Mouse (Mus musculus) monocyte, adult 2 months (primary cell): Measurements from ENCODE around the gene Olfr211.
"Not testable (repeated sequence)": the region's sequence is repeated elsewhere in the genome, so short reads cannot be mapped to it uniquely, and the experiment has no call there.

Experiments
- DNase-seq, 2 experiments: peaks; one replicate each; pipeline ENCODE4 v3.0.0; 2022; ENCODE audit warnings: low spot score in 2 of 2, low read depth in 1 of 2

The Olfr211 gene

DNA sequence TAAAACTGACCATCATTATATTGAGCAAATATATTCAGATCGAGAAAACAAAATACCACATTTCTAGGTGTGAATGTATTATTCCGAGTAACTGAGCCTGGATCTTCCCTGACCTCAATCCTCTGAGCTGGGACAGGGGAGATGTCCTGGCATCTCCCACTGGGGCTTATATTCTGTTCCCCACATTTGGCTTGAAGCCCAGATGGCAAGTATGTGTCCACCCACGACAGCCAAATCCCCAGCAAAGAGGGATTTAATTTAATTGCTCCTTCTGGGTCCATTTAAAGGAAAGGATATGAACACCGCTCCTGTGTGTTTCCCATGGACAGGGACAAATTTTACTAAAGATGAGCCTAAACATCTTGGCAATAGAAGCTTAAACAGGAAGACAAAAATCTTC lies at the start of gene Olfr211:
Gene Olfr211, plus strand, starts transcription at position 301 of the 400 bp plus-strand sequence.
- DNase-seq, result no peak

DNA sequence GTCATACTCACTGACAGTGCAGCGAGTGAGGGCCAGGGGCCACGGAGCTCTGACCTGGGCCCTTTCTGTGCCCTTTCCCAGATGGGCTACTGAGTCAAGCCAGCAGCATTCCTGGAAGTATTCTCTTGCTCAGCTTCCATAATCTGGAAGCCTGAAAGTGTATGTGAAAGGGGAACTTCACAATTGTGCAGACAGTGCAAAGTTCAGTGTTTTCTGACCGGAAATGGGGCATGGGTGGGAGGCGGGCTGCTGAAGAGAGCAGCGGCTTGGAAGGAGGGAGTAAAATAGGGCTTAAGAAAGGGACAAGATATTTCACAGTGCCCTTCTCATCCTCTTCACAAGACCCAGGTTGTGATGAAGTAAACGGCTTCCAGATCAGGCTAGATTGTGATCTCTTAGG lies 49.4 kb upstream of the Olfr211 start:
- DNase-seq, result no peak

DNA sequence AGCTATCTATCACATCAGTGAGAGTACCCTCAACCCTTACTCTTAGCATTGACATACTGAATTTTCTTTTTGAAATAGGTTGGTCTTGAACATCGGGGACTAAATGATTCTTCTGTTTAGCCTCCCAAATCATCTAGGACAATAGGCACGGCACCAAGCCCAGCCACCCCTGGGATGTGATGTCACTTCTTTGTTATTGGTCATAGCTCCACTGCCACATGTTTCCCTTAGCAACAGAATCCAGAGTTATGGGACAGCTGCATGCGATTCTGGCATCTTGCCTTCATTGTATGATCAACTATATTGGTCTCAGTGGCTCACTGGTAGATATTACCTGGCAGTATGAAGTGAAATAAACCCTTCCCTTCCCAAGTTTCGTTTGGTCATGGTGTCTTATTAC lies 48.4 kb upstream of the Olfr211 start:
- no peak for DNase-seq

DNA sequence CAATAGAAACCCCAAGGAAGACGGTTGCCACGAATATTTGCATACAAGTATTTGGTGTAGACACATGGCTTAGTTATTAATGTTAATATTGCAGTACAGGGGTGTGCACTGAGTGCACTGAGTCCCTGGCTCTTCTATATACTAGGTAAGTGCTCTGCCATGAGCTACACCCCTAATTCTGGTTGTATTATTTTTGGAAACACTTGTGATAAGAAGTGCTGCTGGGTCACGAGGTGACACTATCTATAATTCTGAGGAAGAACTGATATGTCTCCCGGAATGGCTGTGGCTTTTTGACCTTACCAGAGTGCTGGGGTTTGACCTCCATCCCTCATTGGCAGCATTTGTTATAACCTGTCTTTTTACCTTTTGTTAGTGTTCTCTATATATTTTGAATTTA lies 48.0 kb upstream of the Olfr211 start:
- no peak for DNase-seq

DNA sequence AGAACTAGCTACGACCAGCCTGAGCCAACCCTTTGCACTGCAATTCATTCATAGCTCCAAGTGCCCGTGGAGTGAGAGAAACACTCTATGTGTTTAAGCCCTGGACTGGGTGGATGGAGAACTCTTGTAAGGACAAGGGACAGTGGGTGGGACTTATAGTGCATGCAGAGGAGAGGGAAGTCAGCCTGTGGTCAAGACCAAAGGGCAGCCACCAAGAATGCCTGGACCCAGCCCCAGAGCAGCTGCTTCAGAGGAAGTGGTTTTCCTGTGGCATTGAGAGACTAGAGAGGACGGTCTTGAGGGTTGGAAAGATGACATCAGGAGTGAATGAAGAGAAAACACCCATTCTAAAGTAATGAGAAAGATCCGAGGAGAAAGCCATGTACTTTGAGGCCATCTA lies 33.1 kb upstream of the Olfr211 start:
- DNase-seq, result peak; percentile 55 to 64

DNA sequence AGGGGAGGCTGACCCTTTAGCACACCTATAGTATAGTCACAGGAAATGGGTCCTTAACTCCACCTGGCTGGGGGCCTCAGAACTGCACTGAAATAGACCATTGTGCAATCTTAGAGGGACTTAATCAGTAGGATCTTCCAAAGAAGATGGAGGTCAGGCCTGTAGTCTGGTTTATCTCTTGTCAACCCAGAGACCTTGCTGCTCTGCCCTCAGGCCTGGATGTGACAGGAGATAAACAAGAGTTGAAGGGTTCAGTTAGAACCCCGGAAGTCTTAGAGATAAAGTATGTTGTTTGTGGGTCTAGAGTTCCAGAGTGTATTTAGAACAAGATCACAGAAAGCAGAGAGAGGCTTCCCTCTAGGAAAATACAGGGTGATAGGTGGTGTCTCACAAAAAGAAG lies 32.4 kb upstream of the Olfr211 start:
- no peak for DNase-seq

DNA sequence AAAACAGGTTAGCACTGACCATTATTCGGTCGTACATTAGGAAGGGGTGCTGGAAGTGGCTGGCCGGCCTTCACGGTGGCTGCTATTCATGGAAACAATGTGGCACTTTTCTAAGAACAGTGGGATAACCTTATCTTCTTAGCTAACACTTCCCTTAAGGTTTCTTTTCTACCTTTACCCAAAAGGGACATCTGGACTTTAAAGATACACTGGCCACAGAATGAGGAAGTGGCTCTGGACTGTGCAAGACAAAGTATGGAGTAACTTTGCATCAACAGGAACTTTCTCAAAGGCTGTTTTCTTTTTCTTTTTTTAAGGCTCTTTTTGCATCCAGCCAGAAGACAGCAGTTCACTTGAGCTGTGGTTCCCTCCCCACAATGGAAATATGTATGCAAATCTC lies 30.2 kb upstream of the Olfr211 start:
- no peak for DNase-seq

DNA sequence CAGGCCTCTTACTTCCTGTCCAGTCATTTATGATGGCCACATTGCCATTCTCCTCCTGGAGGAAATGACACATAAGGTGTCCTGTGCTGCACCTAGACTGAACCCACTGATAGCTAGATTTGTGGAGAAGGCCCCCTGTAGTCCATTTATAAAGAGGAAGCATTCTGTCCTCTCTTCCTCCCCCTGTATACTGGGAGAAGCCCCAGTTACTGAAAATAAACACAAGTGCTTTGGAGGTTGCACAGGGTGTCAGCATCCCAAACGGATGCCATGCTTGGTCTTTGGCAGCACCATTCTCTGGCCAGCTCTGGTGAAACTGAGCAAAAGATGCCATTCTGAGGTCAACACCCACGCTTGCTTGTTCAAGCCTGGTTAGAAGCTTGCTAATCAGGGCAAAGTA lies 29.7 kb upstream of the Olfr211 start:
- DNase-seq, result no peak

DNA sequence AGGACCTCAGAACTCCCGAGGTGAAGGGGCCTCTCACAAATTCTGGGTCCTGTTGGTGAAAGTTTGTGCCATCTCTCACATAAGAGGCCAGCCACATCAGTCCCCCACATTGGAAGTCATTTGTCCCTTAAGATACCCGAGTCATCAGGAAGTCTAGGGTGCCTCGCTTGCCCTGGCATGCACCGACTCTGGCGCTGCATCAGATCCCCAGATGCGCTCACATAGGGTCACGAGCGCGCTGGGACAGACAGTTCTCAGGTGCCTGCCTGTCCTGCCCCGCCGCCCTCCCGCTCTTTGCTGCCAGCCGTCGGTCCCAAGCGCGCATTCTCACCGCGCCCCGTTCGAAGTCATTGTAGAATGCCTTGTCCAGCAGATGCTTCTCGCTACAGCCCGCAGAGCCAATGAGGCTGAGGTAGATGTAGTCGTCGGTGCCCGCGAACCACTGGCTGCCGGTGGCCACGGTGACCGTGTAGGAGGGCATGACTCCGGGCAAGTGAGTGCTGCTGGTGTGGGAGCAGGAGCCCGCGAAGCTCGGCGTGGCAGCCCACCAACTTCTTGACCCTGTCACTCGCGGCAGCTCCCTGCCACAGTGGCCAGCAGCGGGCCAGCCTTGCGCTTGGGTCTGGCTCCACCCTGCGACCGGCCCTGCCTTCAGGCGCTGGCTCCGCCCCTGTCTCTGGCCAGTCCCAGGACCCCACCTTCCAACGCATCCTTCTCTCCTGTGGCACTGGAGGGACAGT lies 28.2 kb upstream of the Olfr211 start, which contains the start of gene Alox5:
Gene Alox5, minus strand, starts transcription at position 635 of the 740 bp plus-strand sequence.
- DNase-seq, result no peak

DNA sequence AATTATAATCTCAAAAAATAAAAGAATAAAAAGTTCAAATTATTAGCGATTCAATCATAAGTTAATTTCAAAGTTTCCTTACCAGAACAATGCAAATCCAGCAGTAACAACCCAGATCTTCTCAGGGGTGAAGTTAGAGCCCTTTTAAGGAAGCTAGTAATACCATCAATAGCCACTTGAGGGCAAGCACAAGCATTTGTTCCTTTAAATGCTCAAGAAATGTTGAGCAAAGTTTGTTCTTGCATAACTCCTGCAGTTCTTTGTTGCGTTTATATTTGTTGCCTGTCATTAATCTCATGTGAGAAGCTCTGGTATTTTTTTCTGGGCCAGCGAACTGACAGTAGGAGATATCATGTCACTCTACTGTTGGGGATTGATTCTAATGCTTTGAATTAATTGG lies 20.8 kb upstream of the Olfr211 start:
- DNase-seq, result no peak

DNA sequence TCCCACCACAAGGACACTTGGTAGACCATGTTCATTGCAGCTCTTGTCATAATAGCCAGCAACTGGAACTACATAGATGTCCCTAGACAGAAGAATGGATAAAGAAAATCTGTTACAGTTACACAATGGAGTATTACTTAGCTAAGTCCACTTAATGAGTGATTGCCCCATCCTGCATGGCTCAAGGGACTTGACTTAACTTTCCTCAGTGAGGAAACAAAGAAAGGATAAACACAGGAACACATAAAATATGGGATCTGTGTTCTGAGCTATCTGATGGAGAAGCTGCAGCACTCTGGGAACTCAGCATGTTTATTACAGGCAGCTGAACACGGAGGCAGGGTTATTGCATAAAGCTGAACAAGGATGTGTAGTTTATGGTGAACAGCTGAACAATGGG lies 3.8 kb upstream of the Olfr211 start:
- DNase-seq, result no peak

DNA sequence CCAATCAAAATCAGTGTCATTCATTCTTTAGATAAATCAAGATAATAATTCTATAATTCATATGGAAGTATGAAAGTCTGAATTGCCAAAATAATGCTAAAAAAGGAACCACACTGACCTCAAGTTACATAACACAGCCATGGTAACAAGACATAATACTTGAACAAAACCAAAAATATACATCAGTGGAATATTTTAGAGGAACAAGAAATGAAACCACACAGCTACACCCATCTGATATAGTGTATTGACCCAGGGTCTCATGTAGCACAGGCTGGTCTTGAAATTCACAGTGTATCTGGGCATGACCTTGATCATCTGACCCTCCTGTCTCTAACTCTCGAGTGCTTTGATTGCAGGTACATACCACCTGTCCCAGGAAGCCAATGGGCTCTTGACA lies 2.1 kb upstream of the Olfr211 start:
- peak; percentile 11 to 36 for DNase-seq

DNA sequence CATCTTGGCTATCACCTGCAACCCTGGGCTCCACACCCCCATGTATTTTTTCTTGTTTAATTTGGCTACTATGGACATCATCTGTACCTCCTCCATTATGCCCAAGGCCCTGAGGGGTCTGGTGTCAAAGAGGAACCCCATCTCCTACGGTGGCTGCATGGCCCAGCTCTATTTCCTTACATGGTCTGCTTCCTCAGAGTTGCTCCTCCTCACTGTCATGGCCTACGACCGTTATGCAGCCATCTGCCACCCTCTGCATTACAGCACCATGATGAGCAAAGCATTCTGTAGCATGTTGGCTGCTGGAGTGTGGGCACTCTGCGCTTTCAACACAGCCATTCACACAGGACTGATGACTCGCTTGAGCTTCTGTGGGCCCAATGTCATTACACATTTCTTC lies 4.9 kb downstream of the Olfr211 start:
- DNase-seq, result no peak

DNA sequence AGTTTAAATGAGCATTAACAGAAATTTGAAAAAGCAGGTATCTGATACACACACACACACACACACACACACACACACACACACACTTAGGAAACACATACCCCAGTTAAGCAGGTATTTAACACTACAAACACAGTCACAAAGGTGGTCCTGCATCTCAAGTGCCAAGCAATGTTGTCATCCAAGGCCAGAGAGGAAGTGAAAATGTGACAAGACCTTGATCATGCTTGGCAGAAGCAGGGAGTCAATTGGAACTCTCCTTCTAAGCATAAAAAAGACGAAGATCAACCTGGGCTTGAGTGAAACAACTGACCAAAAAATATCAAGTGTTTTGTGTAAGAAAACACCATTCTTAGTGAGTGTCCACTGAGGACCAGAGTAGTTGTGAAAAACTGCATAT lies 7.1 kb downstream of the Olfr211 start:
- DNase-seq, result no peak

DNA sequence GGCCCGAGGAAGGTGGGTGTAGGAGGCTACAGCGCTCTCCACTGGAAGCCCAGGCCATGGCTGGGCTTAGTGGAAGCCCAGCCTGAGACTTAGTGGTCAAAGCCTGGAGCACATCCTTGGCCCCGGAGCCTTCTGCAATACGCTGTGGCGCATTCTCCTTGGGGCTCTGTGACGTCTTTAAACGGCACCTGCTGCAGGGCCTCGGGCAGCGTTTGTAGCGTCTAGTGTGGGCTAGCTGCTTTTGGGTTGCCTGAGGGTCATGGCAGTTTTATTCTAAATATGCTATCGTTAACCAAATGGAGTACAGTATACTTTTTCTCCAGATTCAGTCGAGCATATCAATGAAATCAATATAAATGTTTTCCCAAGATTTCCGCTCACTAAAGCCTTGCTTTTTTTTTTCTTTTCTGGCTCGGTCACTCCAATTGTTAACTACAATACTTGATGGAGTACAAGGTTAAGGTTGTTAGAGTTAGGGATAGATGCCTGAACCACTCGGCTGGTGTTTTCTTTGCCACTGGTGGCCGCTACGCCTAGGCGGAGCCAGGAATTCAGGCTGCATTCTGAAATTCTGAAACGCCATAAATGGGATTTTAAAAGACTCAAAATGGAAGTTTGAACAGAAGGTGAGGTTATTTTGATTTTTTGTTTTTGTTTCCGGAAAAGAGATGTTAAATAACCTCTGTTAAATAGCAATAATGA lies 17.6 kb downstream of the Olfr211 start, which contains the start of gene Olfr212:
Gene Olfr212, plus strand, starts transcription at position 215 of the 702 bp plus-strand sequence.
- not testable (repeated sequence) for DNase-seq

DNA sequence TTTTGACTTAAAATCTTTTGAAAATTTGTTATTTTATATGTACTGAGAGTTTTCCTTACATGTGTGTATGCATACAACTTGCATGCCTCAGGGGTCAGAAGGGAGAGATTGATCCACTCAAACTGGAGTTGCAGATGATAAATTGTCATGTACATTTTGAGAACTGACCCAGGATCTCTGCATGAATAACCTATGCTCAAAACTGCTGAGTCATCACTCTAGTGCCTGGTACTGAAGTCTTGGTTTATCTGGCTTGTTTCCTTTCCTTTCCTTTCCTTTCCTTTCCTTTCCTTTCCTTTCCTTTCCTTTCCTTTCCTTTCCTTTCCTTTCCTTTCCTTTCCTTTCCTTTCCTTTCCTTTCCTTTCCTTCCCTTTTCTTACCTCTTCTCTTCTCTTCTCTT lies 25.9 kb downstream of the Olfr211 start:
- no peak for DNase-seq

DNA sequence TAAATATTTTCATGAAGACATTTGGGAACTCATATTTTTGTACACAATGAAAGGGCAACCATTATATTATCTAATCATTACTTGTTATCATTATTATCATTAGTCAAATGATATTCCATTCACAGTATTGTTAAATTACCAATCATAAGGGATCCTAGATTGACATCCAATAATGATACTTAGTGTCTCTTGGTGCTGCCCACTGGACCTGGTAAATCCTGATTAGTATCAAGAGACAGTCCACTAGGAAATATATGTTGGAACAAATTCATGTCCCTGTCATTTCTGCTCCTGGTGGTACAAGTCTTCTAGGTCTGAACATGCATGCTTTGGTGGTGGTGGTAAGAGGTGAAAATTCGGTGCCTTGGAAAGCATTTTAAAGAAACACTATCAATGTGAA lies 49.3 kb downstream of the Olfr211 start, which contains the start of gene Olfr213:
Gene Olfr213, plus strand, starts transcription at position 301 of the 400 bp plus-strand sequence.
- DNase-seq, result no peak

DNA sequence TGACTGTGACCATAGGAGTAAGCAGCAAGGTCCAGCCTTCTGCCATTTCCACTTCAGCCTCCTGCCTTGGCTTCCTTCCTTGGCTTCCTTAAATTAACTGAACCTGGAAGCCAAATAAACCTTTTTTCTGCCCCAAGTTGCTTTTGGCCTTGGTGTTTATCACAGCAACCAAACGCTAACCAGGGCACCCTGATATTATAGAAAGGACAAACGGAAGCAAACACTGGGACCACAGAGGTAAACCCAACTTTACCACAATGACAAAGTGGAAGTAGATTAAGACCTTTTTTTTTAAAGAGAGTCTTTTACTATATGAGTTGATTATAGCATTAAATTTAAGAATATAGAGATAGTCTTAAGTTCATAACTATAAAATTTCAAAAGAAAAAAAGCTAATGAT lies 53.6 kb downstream of the Olfr211 start:
- DNase-seq, result no peak
